Mouse (Mus musculus) embryonic facial prominence, embryonic 10.5 days (tissue): ENCODE data around the gene Polr2c. TPM values are rescaled to one million over a fixed set of nuclear protein-coding genes. Genes with fewer than 3 reads are reported as not detected.

ENCODE experiments used
- DNase-seq: peaks from one replicate; pipeline ENCODE4 v3.0.0-alpha.2; 2017; ENCODE audit warnings: low spot score
- H3K27ac ChIP-seq: fragments of 300-500 bp; sonication (generic); replicated peaks from 2 replicates; pipeline ENCODE4 v1.5.1; 2016; ENCODE audit warnings: mild to moderate bottlenecking
- H3K27me3 ChIP-seq: fragments of 300-500 bp; sonication (generic); replicated peaks from 2 replicates; pipeline ENCODE4 v1.6.1; 2016; ENCODE audit warnings: low read depth, mild to moderate bottlenecking; ENCODE audit not compliant: poor library complexity, severe bottlenecking
- H3K36me3 ChIP-seq: fragments of 300-500 bp; sonication (generic); replicated peaks from 2 replicates; pipeline ENCODE4 v1.6.1; 2016; ENCODE audit warnings: mild to moderate bottlenecking, moderate library complexity
- H3K4me1 ChIP-seq: fragments of 300-500 bp; sonication (generic); 2 replicates; pipeline ENCODE4 v1.6.1; 2016
- H3K4me3 ChIP-seq: fragments of 300-500 bp; sonication (generic); 2 replicates; pipeline ENCODE4 v1.5.1; 2016; ENCODE audit warnings: mild to moderate bottlenecking, moderate library complexity
- H3K9me3 ChIP-seq: fragments of 300-500 bp; sonication (generic); 2 replicates; pipeline ENCODE4 v1.6.1; 2016; ENCODE audit warnings: mild to moderate bottlenecking
- WGBS: fragments of 180-500 bp; shearing (Covaris S2); methylation state at CpG from one replicate; pipeline ENCODE4 v1.1.7; 2016; 5-methylcytosine and 5-hydroxymethylcytosine counted together
- polyA plus RNA-seq: library from polyadenylated mRNA; unstranded; fragments of >200 nt; fragmentation: Nextera tagmentation; extraction: Ambion mirVana; gene quantifications from 2 replicates; pipeline ENCODE4 v1.2.1, GENCODE M21; 2016

Polr2c gene
- polyA plus RNA-seq, 1 experiment from 2014 or later: 180 TPM

GRCm38 (mm10) chr8:94903709-94904108, 46.5 kb downstream of the Polr2c start:
- Histone ChIP-seq H3K27me3 (no peaks in the 10 kb centered on the region), H3K27ac (no peak overlapping the region), H3K9me3 (no peaks in the 10 kb centered on the region), H3K36me3 (peaks cover 73% of the 10 kb centered on the region), H3K4me3 (no peak overlapping the region), H3K4me1 (peaks cover 31% of the 10 kb centered on the region)
- DNase-seq: peak; percentile 7
- WGBS: 83% methylated on average over 12 of the region's 12 CpGs

GRCm38 (mm10) chr8:94904450-94905175, 47.4 kb downstream of the Polr2c start:
- Histone ChIP-seq H3K27me3 (no peaks in the 10 kb centered on the region), H3K27ac (no peak overlapping the region), H3K36me3 (peaks cover 79% of the 10 kb centered on the region), H3K9me3 (no peaks in the 10 kb centered on the region), H3K4me1 (peaks cover 27% of the 10 kb centered on the region), H3K4me3 (no peak overlapping the region)
- WGBS: 84% methylated on average over 12 of the region's 12 CpGs
- peak; percentile 6 for DNase-seq

- Histone ChIP-seq H3K4me1 (peaks cover 18% of the 10 kb centered on the region), H3K36me3 (peaks cover 88% of the 10 kb centered on the region), H3K4me3 (no peak overlapping the region), H3K27me3 (peaks cover 16% of the 10 kb centered on the region), H3K9me3 (no peaks in the 10 kb centered on the region), H3K27ac (no peak overlapping the region)
- 87% methylated on average over 18 of the region's 18 CpGs for WGBS
- peak; percentile 6 for DNase-seq
These were observed 50.5 kb downstream of the Polr2c start for GRCm38 (mm10) chr8:94907591-94908300.

GRCm38 (mm10) chr8:94908847-94909246, 51.6 kb downstream of the Polr2c start:
- WGBS: 5% methylated on average over 4 of the region's 4 CpGs

GRCm38 (mm10) chr8:94913061-94913660, 55.9 kb downstream of the Polr2c start:
- H3K27ac ChIP-seq: peak overlapping the region; percentile 80
- H3K9me3 ChIP-seq: no peaks in the 10 kb centered on the region
- H3K4me1 ChIP-seq: peaks cover 68% of the 10 kb centered on the region
- whole genome bisulfite sequencing: 5% methylated on average over 77 of the region's 77 CpGs
- peaks cover 45% of the 10 kb centered on the region for H3K27me3 ChIP-seq
- H3K4me3 ChIP-seq: peak overlapping the region; percentile 65
- DNase-seq: peak; percentile 89
- peaks cover 43% of the 10 kb centered on the region for H3K36me3 ChIP-seq

More at GRCm38 (mm10) chr8:94908847-94909246, 51.6 kb downstream of the Polr2c start:
- H3K4me1 ChIP-seq: peaks cover 29% of the 10 kb centered on the region
- H3K36me3 ChIP-seq: peaks cover 84% of the 10 kb centered on the region
- no peak overlapping the region for H3K27ac ChIP-seq
- peaks cover 27% of the 10 kb centered on the region for H3K27me3 ChIP-seq
- peak; percentile 87 for DNase-seq
- no peaks in the 10 kb centered on the region for H3K9me3 ChIP-seq
- H3K4me3 ChIP-seq: no peak overlapping the region

GRCm38 (mm10) chr8:94914256-94914655, 57.0 kb downstream of the Polr2c start:
- DNase-seq: no peak
- Histone ChIP-seq H3K4me3 (peak overlapping the region; percentile 65), H3K27ac (peak overlapping the region; percentile 80), H3K4me1 (peaks cover 64% of the 10 kb centered on the region), H3K27me3 (peaks cover 53% of the 10 kb centered on the region), H3K36me3 (peaks cover 35% of the 10 kb centered on the region), H3K9me3 (no peaks in the 10 kb centered on the region)
- 82% methylated on average over 6 of the region's 6 CpGs for WGBS

GRCm38 (mm10) chr8:94914701-94915101, 57.5 kb downstream of the Polr2c start:
- Histone ChIP-seq H3K27me3 (peaks cover 53% of the 10 kb centered on the region), H3K4me1 (peaks cover 64% of the 10 kb centered on the region), H3K9me3 (no peaks in the 10 kb centered on the region), H3K36me3 (peaks cover 30% of the 10 kb centered on the region), H3K4me3 (peak overlapping the region; percentile 41), H3K27ac (peak overlapping the region; percentile 80)
- 32% methylated on average over 3 of the region's 3 CpGs for WGBS
- DNase-seq: peak; percentile 85

- Histone ChIP-seq H3K27ac (peak overlapping the region; percentile 98), H3K4me3 (peak overlapping the region; percentile 96), H3K4me1 (peaks cover 60% of the 10 kb centered on the region), H3K36me3 (peaks cover 20% of the 10 kb centered on the region), H3K9me3 (no peaks in the 10 kb centered on the region), H3K27me3 (peaks cover 50% of the 10 kb centered on the region)
- no peak for DNase-seq
- 46% methylated on average over 9 of the region's 9 CpGs for WGBS
These were observed 59.2 kb downstream of the Polr2c start for GRCm38 (mm10) chr8:94916311-94916959.

GRCm38 (mm10) chr8:94916960-94917324, 59.7 kb downstream of the Polr2c start:
- no peak for DNase-seq
- H3K27ac ChIP-seq: peak overlapping the region; percentile 98
- H3K9me3 ChIP-seq: no peaks in the 10 kb centered on the region
- 9% methylated on average over 10 of the region's 10 CpGs for WGBS
- H3K4me1 ChIP-seq: peaks cover 58% of the 10 kb centered on the region
- peak overlapping the region; percentile 96 for H3K4me3 ChIP-seq
- H3K27me3 ChIP-seq: peaks cover 45% of the 10 kb centered on the region
- H3K36me3 ChIP-seq: peaks cover 15% of the 10 kb centered on the region

GRCm38 (mm10) chr8:94917352-94917751, 60.1 kb downstream of the Polr2c start:
- DNase-seq: peak; percentile 99
- peaks cover 41% of the 10 kb centered on the region for H3K27me3 ChIP-seq
- under 1% methylated on average over 27 of the region's 27 CpGs for WGBS
- peak overlapping the region; percentile 96 for H3K4me3 ChIP-seq
- H3K9me3 ChIP-seq: no peaks in the 10 kb centered on the region
- peak overlapping the region; percentile 98 for H3K27ac ChIP-seq
- H3K4me1 ChIP-seq: peaks cover 60% of the 10 kb centered on the region
- peaks cover 10% of the 10 kb centered on the region for H3K36me3 ChIP-seq

GRCm38 (mm10) chr8:94917851-94918495, 60.7 kb downstream of the Polr2c start, which contains the start of gene Ccdc102a:
Gene Ccdc102a (minus strand): TSS chr8:94918098.
- peak; percentile 79 for DNase-seq
- Histone ChIP-seq H3K36me3 (peaks cover 4% of the 10 kb centered on the region), H3K4me3 (peak within 1 kb of the TSS; percentile 96), H3K27me3 (peaks cover 35% of the 10 kb centered on the region), H3K9me3 (no peaks in the 10 kb centered on the region), H3K4me1 (peaks cover 63% of the 10 kb centered on the region), H3K27ac (peak within 1 kb of the TSS; percentile 98)
- WGBS: 2% methylated on average over 51 of the region's 51 CpGs

- Histone ChIP-seq H3K4me1 (peaks cover 55% of the 10 kb centered on the region), H3K27ac (no peak overlapping the region), H3K4me3 (no peak overlapping the region), H3K27me3 (peaks cover 27% of the 10 kb centered on the region), H3K36me3 (no peaks in the 10 kb centered on the region), H3K9me3 (no peaks in the 10 kb centered on the region)
- no peak for DNase-seq
These were observed 62.0 kb downstream of the Polr2c start for GRCm38 (mm10) chr8:94919256-94919655.
